Mouse (Mus musculus): ENCODE results near the gene Zfp280b. TPM values are rescaled to one million over a fixed set of nuclear protein-coding genes. Genes with fewer than 3 reads are reported as not detected.
"Not testable (repeated sequence)": the region's sequence is repeated elsewhere in the genome, so short reads cannot be mapped to it uniquely, and the experiment has no call there.

The Zfp280b gene
- polyA plus RNA-seq (2014; fragmentation: Nextera tagmentation; extraction: Ambion mirVana): 11.7 and 12.2 TPM in 2 replicates

DNA sequence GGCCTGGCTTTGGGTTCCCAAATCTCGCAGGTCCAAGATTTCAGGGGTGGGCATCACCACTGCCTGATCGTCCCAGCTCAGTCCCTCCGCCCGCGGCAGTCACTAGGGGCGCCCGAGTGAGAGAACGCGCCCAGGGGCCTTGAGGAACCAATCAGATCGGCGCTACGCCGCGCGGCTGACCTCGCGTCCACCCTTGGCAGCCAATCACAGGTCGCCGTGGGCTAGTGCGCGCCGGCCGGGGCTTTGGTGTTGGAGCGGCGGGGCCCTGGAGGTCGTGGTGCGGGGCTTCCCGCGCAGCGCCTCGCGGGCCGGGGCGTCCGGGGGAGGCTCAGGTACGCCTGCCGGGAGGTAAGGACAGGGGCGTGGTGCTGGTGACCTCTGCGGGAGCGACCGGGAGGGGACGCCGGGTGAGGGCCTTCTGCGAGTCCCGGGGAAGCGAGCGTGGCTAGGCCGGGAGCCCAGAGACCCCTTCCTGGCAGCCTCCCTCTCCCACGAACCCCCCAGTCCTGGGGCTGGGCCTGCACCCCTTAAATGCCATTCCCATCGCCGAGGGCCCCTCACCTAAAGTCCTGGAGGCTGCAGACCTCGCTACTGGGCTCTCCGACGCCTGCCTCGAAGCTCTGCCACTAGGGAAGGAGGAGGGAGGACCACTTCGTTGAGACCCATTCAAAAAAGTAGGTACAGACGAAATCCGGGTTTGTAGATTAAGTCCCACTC, at the start of gene Zfp280b:
TSS of gene Zfp280b (plus strand) at position 249 of the 717 bp plus-strand sequence.
- peak within 1 kb of the TSS; percentile 74 for H3K4me2 ChIP-seq (ENCODE audit: low read length)
- H3K27me3 ChIP-seq (replicated peaks; ENCODE audit: control insufficient read depth, insufficient read depth, low read length): no peaks in the 10 kb centered on the region
- DNase-seq (ENCODE audit: low spot score) (peak; percentile 97), ATAC-seq (peak; percentile 99)
- peak within 1 kb of the TSS; percentile 72; the same call in 1 of the 2 replicates for H3K27ac ChIP-seq (ENCODE audit: low read depth, low read length)
- peak within 1 kb of the TSS; percentile 83 for H3K4me3 ChIP-seq (ENCODE audit: low read depth, low read length)
- H3K9ac ChIP-seq (ENCODE audit: low read length): peak within 1 kb of the TSS; percentile 90
- WGBS: under 1% methylated on average over 57 of the region's 58 CpGs
- no peaks in the 10 kb centered on the region for H3K9me3 ChIP-seq (replicated peaks; ENCODE audit: control insufficient read depth, low read length)
- peaks cover 9% of the 10 kb centered on the region for H3K4me1 ChIP-seq (ENCODE audit: control insufficient read depth, insufficient read depth, low read length)
- peaks cover 11% of the 10 kb centered on the region; the same call in 1 of the 2 replicates for H3K36me3 ChIP-seq (ENCODE audit: control insufficient read depth, insufficient read depth, low read length)

DNA sequence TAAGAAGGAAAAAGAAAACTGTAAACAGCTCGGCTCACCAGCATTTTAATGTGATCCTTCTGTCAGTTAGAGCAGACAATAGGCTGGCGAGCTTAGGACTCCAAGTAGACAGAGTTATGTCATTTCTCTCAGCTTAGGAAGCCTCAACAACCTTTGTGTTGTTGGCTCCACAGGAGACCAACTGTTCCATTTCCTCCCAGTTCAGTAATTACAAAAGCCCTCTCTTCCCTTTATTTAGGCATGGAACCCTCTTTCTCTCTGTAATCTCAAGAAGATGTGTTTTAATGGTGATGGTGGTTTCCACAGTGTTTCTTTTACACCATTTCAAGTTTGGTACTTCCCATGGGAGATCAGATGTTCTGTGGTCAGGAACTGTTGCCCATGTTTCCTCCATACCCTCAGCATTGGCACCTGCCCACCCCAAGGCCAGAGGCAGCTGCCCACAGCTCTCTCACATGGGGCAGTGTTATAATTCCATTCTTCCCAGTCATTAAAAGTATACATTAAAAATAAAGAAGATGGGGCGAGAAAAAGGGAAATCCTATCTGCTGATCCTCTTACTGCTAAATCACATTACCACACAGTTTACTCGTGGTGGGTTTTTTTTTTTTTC, 41.9 kb upstream of the Zfp280b start:
- DNase-seq (ENCODE audit: low spot score): no peak
- no peak for ATAC-seq
- Histone ChIP-seq H3K4me3 (ENCODE audit: low read depth, low read length) (no peak overlapping the region), H3K27me3 (replicated peaks; ENCODE audit: control insufficient read depth, insufficient read depth, low read length) (no peaks in the 10 kb centered on the region), H3K4me1 (ENCODE audit: control insufficient read depth, insufficient read depth, low read length) (no peaks in the 10 kb centered on the region), H3K4me2 (ENCODE audit: low read length) (no peak overlapping the region), H3K9ac (ENCODE audit: low read length) (no peak overlapping the region), H3K9me3 (replicated peaks; ENCODE audit: control insufficient read depth, low read length) (no peaks in the 10 kb centered on the region), H3K27ac (ENCODE audit: low read depth, low read length) (no peak overlapping the region), H3K36me3 (ENCODE audit: control insufficient read depth, insufficient read depth, low read length) (no peaks in the 10 kb centered on the region)
- 62% methylated on average over 4 of the region's 4 CpGs for WGBS

DNA sequence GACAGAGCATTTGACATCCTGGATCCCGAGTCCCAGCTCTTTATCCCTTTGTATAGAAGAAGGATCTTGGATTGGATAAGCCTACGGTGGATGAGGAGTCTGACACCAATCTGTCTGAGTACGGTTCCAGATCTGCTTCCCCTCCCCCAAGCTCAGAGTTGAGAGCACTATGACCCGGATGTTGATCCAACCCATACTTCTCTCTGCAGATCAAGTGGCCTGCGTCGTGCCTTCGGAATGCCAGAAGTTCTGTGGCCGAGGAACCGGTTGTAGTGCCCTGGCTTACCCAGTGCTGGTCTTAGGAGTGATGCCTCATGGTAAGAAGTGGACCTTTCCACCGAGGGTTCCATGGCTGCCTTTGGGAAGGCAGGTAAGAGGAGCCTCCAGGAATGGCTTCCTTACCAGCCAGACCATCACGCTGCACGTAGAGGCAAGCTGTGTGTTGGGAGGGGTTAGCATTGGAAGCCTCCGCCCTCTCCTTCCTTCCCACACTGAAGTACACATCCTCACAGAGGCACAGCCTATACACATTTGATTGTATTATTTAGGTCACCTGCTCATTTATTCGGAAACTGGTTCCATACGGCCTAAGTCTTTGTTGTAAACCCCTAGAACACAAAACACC, 38.7 kb upstream of the Zfp280b start:
- Histone ChIP-seq H3K9ac (ENCODE audit: low read length) (no peak overlapping the region), H3K36me3 (ENCODE audit: control insufficient read depth, insufficient read depth, low read length) (no peaks in the 10 kb centered on the region), H3K4me3 (ENCODE audit: low read depth, low read length) (no peak overlapping the region), H3K27me3 (replicated peaks; ENCODE audit: control insufficient read depth, insufficient read depth, low read length) (no peaks in the 10 kb centered on the region), H3K4me2 (ENCODE audit: low read length) (no peak overlapping the region), H3K4me1 (ENCODE audit: control insufficient read depth, insufficient read depth, low read length) (no peaks in the 10 kb centered on the region), H3K9me3 (replicated peaks; ENCODE audit: control insufficient read depth, low read length) (no peaks in the 10 kb centered on the region), H3K27ac (ENCODE audit: low read depth, low read length) (no peak overlapping the region)
- DNase-seq (ENCODE audit: low spot score): no peak
- no peak for ATAC-seq
- 89% methylated on average over 15 of the region's 15 CpGs for WGBS

GRCm38 (mm10) chr10:75994531-75995210, 37.8 kb upstream of the Zfp280b start:
- not testable (repeated sequence) for H3K4me1 ChIP-seq (ENCODE audit: control insufficient read depth, insufficient read depth, low read length); H3K4me3 ChIP-seq (ENCODE audit: low read depth, low read length); H3K4me2 ChIP-seq (ENCODE audit: low read length); H3K36me3 ChIP-seq (ENCODE audit: control insufficient read depth, insufficient read depth, low read length); H3K9ac ChIP-seq (ENCODE audit: low read length); H3K27me3 ChIP-seq (replicated peaks; ENCODE audit: control insufficient read depth, insufficient read depth, low read length); H3K9me3 ChIP-seq (replicated peaks; ENCODE audit: control insufficient read depth, low read length)
- ATAC-seq: peak; percentile 84
- peak overlapping the region; percentile 53; the same call in 1 of the 2 replicates for H3K27ac ChIP-seq (ENCODE audit: low read depth, low read length)
- peak; percentile 61 for DNase-seq (ENCODE audit: low spot score)
- 63% methylated on average over 12 of the region's 13 CpGs for WGBS

DNA sequence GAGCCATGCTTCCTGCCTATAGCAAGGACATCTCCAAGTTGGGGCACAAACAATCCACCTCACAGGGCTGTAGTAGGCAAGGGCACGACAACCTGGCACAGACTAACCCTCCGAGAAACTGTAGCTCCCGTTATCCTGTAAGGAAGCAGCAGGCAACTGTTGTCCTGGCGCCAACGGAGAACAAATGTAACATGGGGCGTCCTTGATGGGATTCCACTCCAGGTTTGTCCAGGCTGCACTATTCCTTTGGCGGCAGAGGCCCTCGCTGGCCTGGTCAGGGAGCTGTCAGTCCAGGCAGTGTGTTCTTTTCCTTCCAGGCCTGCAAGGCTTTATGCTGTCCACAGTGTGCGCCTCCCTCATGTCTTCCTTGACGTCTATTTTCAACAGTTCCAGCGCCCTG, 37.0 kb upstream of the Zfp280b start:
- DNase-seq (ENCODE audit: low spot score) (no peak), ATAC-seq (no peak)
- H3K36me3 ChIP-seq (ENCODE audit: control insufficient read depth, insufficient read depth, low read length): no peaks in the 10 kb centered on the region
- no peaks in the 10 kb centered on the region for H3K27me3 ChIP-seq (replicated peaks; ENCODE audit: control insufficient read depth, insufficient read depth, low read length)
- 82% methylated on average over 11 of the region's 11 CpGs for WGBS
- no peak overlapping the region for H3K4me3 ChIP-seq (ENCODE audit: low read depth, low read length)
- H3K9me3 ChIP-seq (replicated peaks; ENCODE audit: control insufficient read depth, low read length): no peaks in the 10 kb centered on the region
- no peak overlapping the region for H3K9ac ChIP-seq (ENCODE audit: low read length)
- H3K4me1 ChIP-seq (ENCODE audit: control insufficient read depth, insufficient read depth, low read length): no peaks in the 10 kb centered on the region
- no peak overlapping the region; the same call in 1 of the 2 replicates for H3K27ac ChIP-seq (ENCODE audit: low read depth, low read length)
- no peak overlapping the region for H3K4me2 ChIP-seq (ENCODE audit: low read length)

DNA sequence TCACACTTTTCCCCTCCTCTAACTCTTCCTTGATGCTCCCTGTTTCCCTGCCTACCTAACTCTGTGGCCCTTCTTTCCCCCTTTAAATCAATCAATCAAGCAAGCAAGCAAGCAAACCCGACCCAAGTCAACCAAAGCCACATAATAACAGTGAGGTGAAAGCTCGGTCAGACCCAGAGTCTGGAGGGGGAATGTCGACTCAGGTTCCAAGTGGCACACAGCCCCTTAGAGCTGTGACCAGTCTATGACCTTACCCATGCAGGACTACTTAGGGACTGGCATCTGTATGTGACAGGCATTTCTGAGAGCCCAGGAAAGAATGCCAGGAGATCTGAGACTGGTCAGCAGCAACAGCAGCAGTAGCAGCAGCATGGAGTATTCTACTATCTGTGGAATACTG, 36.1 kb upstream of the Zfp280b start:
- H3K4me1 ChIP-seq (ENCODE audit: control insufficient read depth, insufficient read depth, low read length): no peaks in the 10 kb centered on the region
- no peaks in the 10 kb centered on the region for H3K36me3 ChIP-seq (ENCODE audit: control insufficient read depth, insufficient read depth, low read length)
- WGBS: 70% methylated on average over 3 of the region's 3 CpGs
- no peak overlapping the region for H3K4me2 ChIP-seq (ENCODE audit: low read length)
- ATAC-seq: no peak
- H3K27ac ChIP-seq (ENCODE audit: low read depth, low read length): no peak overlapping the region
- no peak overlapping the region for H3K4me3 ChIP-seq (ENCODE audit: low read depth, low read length)
- no peak overlapping the region for H3K9ac ChIP-seq (ENCODE audit: low read length)
- H3K9me3 ChIP-seq (replicated peaks; ENCODE audit: control insufficient read depth, low read length): no peaks in the 10 kb centered on the region
- no peak for DNase-seq (ENCODE audit: low spot score)
- no peaks in the 10 kb centered on the region for H3K27me3 ChIP-seq (replicated peaks; ENCODE audit: control insufficient read depth, insufficient read depth, low read length)

GRCm38 (mm10) chr10:76001160-76001559, 31.3 kb upstream of the Zfp280b start:
- 22% methylated on average over 7 of the region's 7 CpGs for WGBS

DNA sequence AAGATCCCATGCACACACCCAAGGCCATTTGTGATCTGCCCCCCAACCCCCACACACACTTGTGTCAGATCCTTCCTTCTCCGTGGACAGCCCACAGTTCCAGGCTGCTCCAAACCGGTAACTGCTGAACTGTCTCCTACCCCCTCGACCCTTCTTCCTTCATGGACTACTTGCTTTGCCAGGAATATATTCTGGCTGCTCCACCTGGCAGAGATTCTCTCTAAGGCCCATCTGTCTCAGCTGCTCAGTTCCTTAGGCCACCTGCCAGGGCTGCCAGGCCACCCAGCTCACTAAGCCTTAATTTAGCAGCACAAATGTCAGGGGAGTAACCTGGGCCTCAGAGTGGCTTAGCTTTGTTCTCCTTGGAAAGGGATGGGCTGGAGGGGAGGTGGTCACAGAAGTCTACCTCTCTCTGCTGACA, 30.3 kb upstream of the Zfp280b start:
- Histone ChIP-seq H3K4me1 (ENCODE audit: control insufficient read depth, insufficient read depth, low read length) (peaks cover 10% of the 10 kb centered on the region; the same call in 1 of the 2 replicates), H3K9ac (ENCODE audit: low read length) (no peak overlapping the region), H3K36me3 (ENCODE audit: control insufficient read depth, insufficient read depth, low read length) (no peaks in the 10 kb centered on the region), H3K27ac (ENCODE audit: low read depth, low read length) (no peak overlapping the region), H3K4me3 (ENCODE audit: low read depth, low read length) (no peak overlapping the region), H3K4me2 (ENCODE audit: low read length) (no peak overlapping the region), H3K27me3 (replicated peaks; ENCODE audit: control insufficient read depth, insufficient read depth, low read length) (no peaks in the 10 kb centered on the region), H3K9me3 (replicated peaks; ENCODE audit: control insufficient read depth, low read length) (no peaks in the 10 kb centered on the region)
- WGBS: 24% methylated on average over 3 of the region's 3 CpGs
- DNase-seq (ENCODE audit: low spot score): peak; percentile 64
- ATAC-seq: peak; percentile 69

More at GRCm38 (mm10) chr10:76001160-76001559, 31.3 kb upstream of the Zfp280b start:
- Histone ChIP-seq H3K27me3 (replicated peaks; ENCODE audit: control insufficient read depth, insufficient read depth, low read length) (no peaks in the 10 kb centered on the region), H3K4me2 (ENCODE audit: low read length) (no peak overlapping the region), H3K4me3 (ENCODE audit: low read depth, low read length) (no peak overlapping the region), H3K36me3 (ENCODE audit: control insufficient read depth, insufficient read depth, low read length) (no peaks in the 10 kb centered on the region), H3K9ac (ENCODE audit: low read length) (no peak overlapping the region), H3K9me3 (replicated peaks; ENCODE audit: control insufficient read depth, low read length) (no peaks in the 10 kb centered on the region), H3K27ac (ENCODE audit: low read depth, low read length) (no peak overlapping the region), H3K4me1 (ENCODE audit: control insufficient read depth, insufficient read depth, low read length) (peaks cover 10% of the 10 kb centered on the region; the same call in 1 of the 2 replicates)
- DNase-seq (ENCODE audit: low spot score) (no peak), ATAC-seq (no peak)
